Mouse (Mus musculus) cerebellum, postnatal 25 days (tissue): Measurements from ENCODE around the gene Slc25a23.

Source experiments
- DNase-seq, 2 experiments: peaks; one replicate each; pipeline ENCODE4 v3.0.0; 2021; ENCODE audit warnings: mixed read lengths in 2 of 2

Slc25a23 gene

GRCm38 (mm10) chr17:57011236-57012141, 48.2 kb downstream of the Slc25a23 start, which contains the start of the genes Gtf2f1 and Gm17949:
Gtf2f1 (minus strand) TSS chr17:57011288.
Gm17949 (plus strand) TSS chr17:57011469.
- peak; percentile 95 to 97 for DNase-seq

GRCm38 (mm10) chr17:57010911-57011235, 48.8 kb downstream of the Slc25a23 start:
- no peak for DNase-seq

- DNase-seq, result no peak
Measured at GRCm38 (mm10) chr17:57007137-57007905, 52.3 kb downstream of the Slc25a23 start.

- DNase-seq, result no peak
Measured at GRCm38 (mm10) chr17:57003994-57004393, 55.7 kb downstream of the Slc25a23 start.

- no peak for DNase-seq
Measured at GRCm38 (mm10) chr17:57001228-57001627, 58.4 kb downstream of the Slc25a23 start.

- DNase-seq, result no peak
Measured at GRCm38 (mm10) chr17:56999968-57000609, 59.6 kb downstream of the Slc25a23 start, which contains the start of gene Pspn. Pspn (minus strand) TSS chr17:57000018.

- DNase-seq, result no peak
Measured at GRCm38 (mm10) chr17:56999414-56999813, 60.2 kb downstream of the Slc25a23 start.

- peak; percentile 93 to 95 for DNase-seq
Measured at GRCm38 (mm10) chr17:56997029-56997667, 62.5 kb downstream of the Slc25a23 start, which contains the start of gene Alkbh7. Alkbh7 (plus strand) TSS chr17:56997339.

GRCm38 (mm10) chr17:56996506-56996905, 63.2 kb downstream of the Slc25a23 start:
- DNase-seq, result no peak

GRCm38 (mm10) chr17:56995046-56995445, 64.6 kb downstream of the Slc25a23 start:
- DNase-seq, result no peak
